8 mouse cellular contexts compared by ENCODE assay signal in the genomic region with DNA sequence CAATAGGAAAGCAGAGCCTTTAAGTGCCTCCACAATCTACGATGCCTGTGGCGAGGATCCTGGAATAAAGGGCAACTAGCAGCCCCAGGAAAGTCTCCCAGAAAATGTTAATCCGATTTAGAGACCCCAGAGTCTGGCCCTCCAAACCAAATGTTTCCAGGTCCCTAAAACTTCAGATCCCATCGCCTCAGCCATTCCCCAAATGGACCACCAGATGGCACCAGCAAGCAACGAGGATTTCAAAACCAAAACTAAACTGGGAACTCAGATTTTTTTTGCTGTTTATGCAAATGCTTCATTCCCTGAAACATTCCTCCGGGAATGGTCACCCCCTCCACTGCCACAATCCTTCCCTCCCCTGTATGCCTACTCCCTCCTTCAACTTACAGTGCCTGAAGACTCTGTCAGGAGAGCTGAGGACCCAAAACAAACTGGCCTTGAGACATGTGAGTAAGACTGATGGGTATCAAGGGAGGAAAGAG. TPM values are rescaled to one million over a fixed set of nuclear protein-coding genes. Genes with fewer than 3 reads are reported as not detected.
A peak's percentile ranks its signal among the peaks of the same experiment; 100 is the strongest.
DNase-seq lines count a peak whose midpoint lies in the region; ATAC-seq and TF ChIP-seq lines count a peak whose summit lies in the region.

TSS of gene C1ra (plus strand) at position 51 of the 482 bp plus-strand sequence.

- 7% methylated on average over 6 of the region's 6 CpGs for WGBS in forebrain, embryonic 13.5 days
- 14% methylated on average over 6 of the region's 6 CpGs for WGBS in neural tube, embryonic 15.5 days

- intact Hi-C loops in heart, postnatal 14 days (cut with DNase I): loop anchor here (5.0 kb wide), 1 partner anchor 245 kb away; the partner anchor contains the start of genes Atn1 and Gm45234

- no peak for TF ChIP-seq POLR2A in bone marrow macrophage, adult 2 months (IDR thresholded peaks at IDR 0.05; ENCODE audit: borderline replicate concordance, low read depth, low read length)

- H3K36me3 ChIP-seq in E14TG2a.4 (ENCODE audit: insufficient read depth, low read length): no peaks in the 10 kb centered on the region
- H3K36me3 ChIP-seq in forebrain, embryonic 13.5 days (ENCODE audit: poor library complexity, severe bottlenecking): no peaks in the 10 kb centered on the region
- H3K36me3 ChIP-seq in neural tube, embryonic 15.5 days: no peaks in the 10 kb centered on the region

- TF ChIP-seq CTCF in E14TG2a.4 (conservative IDR thresholded peaks at IDR 0.05; ENCODE audit: low read length): peak; percentile 85
- TF ChIP-seq CTCF in bone marrow macrophage, adult 2 months (IDR thresholded peaks at IDR 0.05; ENCODE audit: low read depth, low read length): peak; percentile 33

- peak; percentile 57 to 73 for DNase-seq in heart, postnatal 14 days
- peak; percentile 78 to 81 for DNase-seq in kidney, postnatal 4 days
- DNase-seq in lung, adult 18-20 months: peak; percentile 60 to 62
- peak; percentile 18 to 29 for DNase-seq in thymus, postnatal 36 days

- peak within 1 kb of the TSS; percentile 26; the same call in 1 of the 2 replicates for H3K4me2 ChIP-seq in forebrain, embryonic 13.5 days
- peak within 1 kb of the TSS; percentile 42 for H3K4me2 ChIP-seq in neural tube, embryonic 15.5 days

- H3K9ac ChIP-seq in forebrain, embryonic 13.5 days: no peak within 1 kb of the TSS
- H3K9ac ChIP-seq in neural tube, embryonic 15.5 days (replicated peaks): no peak within 1 kb of the TSS

- H3K27ac ChIP-seq in bone marrow macrophage, adult 2 months (ENCODE audit: insufficient read depth, low read depth, low read length): no peak within 1 kb of the TSS
- H3K27ac ChIP-seq in forebrain, embryonic 13.5 days: no peak within 1 kb of the TSS
- no peak within 1 kb of the TSS for H3K27ac ChIP-seq in neural tube, embryonic 15.5 days (replicated peaks)

- H3K4me1 ChIP-seq in E14TG2a.4 (replicated peaks; ENCODE audit: low read depth, low read length): peaks cover 14% of the 10 kb centered on the region
- peaks cover 19% of the 10 kb centered on the region; the same call in 1 of the 2 replicates for H3K4me1 ChIP-seq in bone marrow macrophage, adult 2 months (ENCODE audit: control insufficient read depth, insufficient read depth, low read length)
- H3K4me1 ChIP-seq in forebrain, embryonic 13.5 days: no peaks in the 10 kb centered on the region
- no peaks in the 10 kb centered on the region for H3K4me1 ChIP-seq in neural tube, embryonic 15.5 days

- no peak for ATAC-seq in forebrain, embryonic 13.5 days
- ATAC-seq in neural tube, embryonic 15.5 days (ENCODE audit: low FRiP score): no peak

- H3K4me3 ChIP-seq in E14TG2a.4 (replicated peaks; ENCODE audit: low read length): no peak within 1 kb of the TSS
- peak within 1 kb of the TSS; percentile 64 for H3K4me3 ChIP-seq in bone marrow macrophage, adult 2 months (ENCODE audit: insufficient read depth, low read length)
- no peak within 1 kb of the TSS for H3K4me3 ChIP-seq in forebrain, embryonic 13.5 days
- H3K4me3 ChIP-seq in neural tube, embryonic 15.5 days (replicated peaks): no peak within 1 kb of the TSS

- no peaks in the 10 kb centered on the region for H3K9me3 ChIP-seq in E14TG2a.4 (ENCODE audit: low read length)
- no peaks in the 10 kb centered on the region for H3K9me3 ChIP-seq in forebrain, embryonic 13.5 days (replicated peaks)
- no peaks in the 10 kb centered on the region for H3K9me3 ChIP-seq in neural tube, embryonic 15.5 days (replicated peaks)

- no peaks in the 10 kb centered on the region for H3K27me3 ChIP-seq in E14TG2a.4 (ENCODE audit: insufficient read depth, low read length)
- H3K27me3 ChIP-seq in forebrain, embryonic 13.5 days: no peaks in the 10 kb centered on the region
- no peaks in the 10 kb centered on the region for H3K27me3 ChIP-seq in neural tube, embryonic 15.5 days (replicated peaks)

RNA-seq across cellular contexts. Expression of gene C1ra, which starts in this region (rescaled TPM):
- polyA plus RNA-seq in bone marrow macrophage, adult 2 months (2012; ENCODE audit: insufficient read depth, insufficient read length, missing spikeins): 3.4 and 3.7 TPM in 2 replicates
- 0.09 and 0.12 TPM in 2 replicates for polyA plus RNA-seq in forebrain, embryonic 13.5 days (2015; fragmentation: Nextera tagmentation; extraction: Ambion mirVana)
- total RNA-seq in heart, postnatal 14 days (2021): 10 to 100 TPM in 1 of 2 experiments, 1 to 10 TPM in 1; 8.8 to 10.8 TPM
- 0.31 and 1.4 TPM in 2 replicates for polyA plus RNA-seq in neural tube, embryonic 15.5 days (2015; fragmentation: Nextera tagmentation; extraction: Ambion mirVana)

Comparison
In these comparisons a context has a peak if more than half of its experiments do, and no peak if none do; other contexts are left out.
1. DNase-seq: peak in every context shown above with its lines; median percentile 80 in kidney, postnatal 4 days; 65 in heart, postnatal 14 days; 61 in lung, adult 18-20 months; 24 in thymus, postnatal 36 days.